Mouse (Mus musculus) naive thymus-derived CD4-positive, alpha-beta T cell, adult 5 months (primary cell): ENCODE results near the gene Dkk3. TPM values are rescaled to one million over a fixed set of nuclear protein-coding genes. Genes with fewer than 3 reads are reported as not detected.

Experiments
- polyA plus RNA-seq: library from polyadenylated mRNA; unstranded; fragments of 100-300 nt; shearing (Covaris generic); gene quantifications from one replicate; pipeline ENCODE4 v1.2.1, GENCODE M21; 2017

Dkk3 gene
- not detected for polyA plus RNA-seq

GRCm38 (mm10) chr7:112158942-112159341 lies at the start of gene Dkk3:
Gene Dkk3, minus strand, starts transcription at chr7:112159057.

Other genes with a start within 250 kb of the Dkk3 start
- 79.1 TPM for gene Usp47, start 135.6 kb downstream of the Dkk3 start, polyA plus RNA-seq
- gene Mical2, start 66.8 kb upstream of the Dkk3 start, polyA plus RNA-seq = 0.31 TPM